Mouse (Mus musculus) urinary bladder, postnatal 10 days (tissue): ENCODE data around the gene Arhgap24.

Experiments
- DNase-seq: peaks from one replicate; pipeline ENCODE4 v3.0.0; 2022; ENCODE audit warnings: low spot score

Arhgap24 gene

DNA sequence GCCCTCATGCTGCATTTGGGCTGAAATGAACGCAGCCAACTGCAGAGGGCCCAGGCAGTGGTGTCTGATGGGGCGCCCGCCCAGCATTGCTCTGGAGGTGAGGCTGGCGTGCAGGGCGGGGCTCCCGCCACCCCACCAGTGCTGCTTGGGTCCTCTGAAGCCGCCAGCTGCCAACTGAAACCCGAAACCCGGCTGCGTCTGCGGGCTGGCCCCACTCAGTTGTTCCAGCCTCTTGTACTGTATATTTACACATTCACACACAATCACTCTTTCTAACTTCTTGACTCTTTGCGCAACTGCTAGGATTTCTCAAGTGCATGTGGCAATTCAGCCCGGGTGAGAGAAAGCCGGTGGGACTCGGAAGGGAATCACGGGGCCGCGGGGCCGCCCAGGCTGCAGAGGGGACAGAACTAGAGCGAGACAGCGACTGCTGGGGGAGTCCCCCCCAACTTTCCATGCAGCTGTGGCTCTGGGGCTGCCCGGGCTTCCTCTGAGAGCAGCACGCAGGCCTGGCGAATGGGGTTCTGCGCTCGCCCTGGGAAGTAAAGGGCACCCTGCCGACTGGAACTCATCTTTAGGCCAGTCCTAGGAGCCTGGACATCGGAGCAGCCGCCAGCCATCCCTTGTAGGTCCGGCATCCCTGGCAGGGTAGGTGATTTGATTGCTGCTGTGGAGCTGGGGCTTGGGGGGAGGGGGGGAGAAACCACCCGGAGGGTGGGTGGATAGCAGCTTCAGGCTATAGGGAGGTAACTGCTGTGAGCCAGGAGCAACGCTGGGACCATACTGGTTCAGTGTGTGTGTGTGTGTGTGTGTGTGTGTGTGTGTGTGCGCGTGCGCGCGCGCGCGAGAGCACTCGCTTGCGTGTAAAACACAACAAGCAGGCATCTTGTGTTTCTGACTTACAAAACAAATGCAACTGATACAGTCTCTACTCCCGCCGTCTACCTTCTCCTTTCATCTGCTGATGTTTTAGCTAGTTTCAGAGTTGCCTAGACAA is at the start of gene Arhgap24:
Arhgap24 (plus strand) TSS at position 177 of the 997 bp plus-strand sequence.
- DNase-seq = no peak

DNA sequence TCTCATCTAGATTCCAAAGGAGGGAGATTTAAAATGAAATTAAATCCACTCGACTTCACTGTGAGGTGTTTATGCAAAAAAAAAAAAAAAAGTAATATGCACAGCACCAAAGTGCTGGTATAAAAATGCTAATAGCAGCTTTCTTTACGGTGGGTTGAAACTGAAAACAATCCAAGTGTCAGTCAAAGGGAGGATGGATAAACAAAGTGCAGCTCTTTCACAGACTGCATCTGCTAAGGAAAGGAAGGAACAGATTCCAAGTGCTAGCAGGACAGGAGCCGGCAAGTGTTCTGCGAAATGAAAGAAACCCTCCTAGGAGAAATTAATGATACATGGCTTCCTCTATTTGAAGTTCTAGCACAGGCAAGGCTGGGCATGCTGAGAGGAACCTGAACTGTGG is 47.0 kb upstream of the Arhgap24 start:
- no peak for DNase-seq

DNA sequence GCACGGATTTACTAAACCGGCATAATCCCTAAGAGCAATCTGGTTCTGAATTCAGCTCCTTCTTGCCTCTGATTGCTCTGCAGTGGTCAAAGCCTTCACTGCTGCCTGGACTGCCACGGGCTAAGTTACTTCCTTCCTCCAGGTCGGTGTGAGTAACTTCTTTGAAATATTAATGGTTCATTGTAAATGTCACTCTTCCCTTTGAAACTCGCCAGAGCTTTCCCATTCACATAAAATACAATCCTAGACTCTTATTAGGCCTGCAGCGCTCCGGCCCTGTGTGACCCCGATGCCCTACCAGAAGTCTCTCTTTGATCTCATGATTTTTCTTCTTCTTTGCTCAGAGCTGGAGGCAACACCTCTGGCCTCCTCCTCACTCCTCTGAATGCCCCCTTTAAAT is 44.6 kb upstream of the Arhgap24 start:
- DNase-seq = no peak

GRCm38 (mm10) chr5:102439119-102439877 is 41.9 kb upstream of the Arhgap24 start:
- DNase-seq = no peak

- no peak for DNase-seq
Measured at GRCm38 (mm10) chr5:102447436-102447835, 33.8 kb upstream of the Arhgap24 start.

DNA sequence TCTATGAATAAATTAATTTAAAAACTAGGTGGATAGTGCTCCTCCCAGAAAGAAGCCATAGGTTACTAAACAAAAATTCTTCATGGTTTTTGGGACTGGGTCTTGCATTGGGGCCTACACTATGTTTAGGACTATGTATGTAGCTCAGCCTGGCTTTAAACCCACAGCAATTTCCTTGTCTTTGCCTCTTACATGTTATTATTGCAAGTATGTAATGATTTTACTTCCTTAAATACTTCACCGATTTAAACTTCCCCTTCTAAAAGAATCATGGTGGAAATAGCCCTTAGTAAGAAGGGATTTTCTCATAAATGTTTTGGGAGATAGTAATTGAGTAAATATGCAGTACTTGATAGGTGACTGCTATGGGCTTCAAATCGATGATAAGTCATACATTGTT is 30.3 kb upstream of the Arhgap24 start:
- no peak for DNase-seq

DNA sequence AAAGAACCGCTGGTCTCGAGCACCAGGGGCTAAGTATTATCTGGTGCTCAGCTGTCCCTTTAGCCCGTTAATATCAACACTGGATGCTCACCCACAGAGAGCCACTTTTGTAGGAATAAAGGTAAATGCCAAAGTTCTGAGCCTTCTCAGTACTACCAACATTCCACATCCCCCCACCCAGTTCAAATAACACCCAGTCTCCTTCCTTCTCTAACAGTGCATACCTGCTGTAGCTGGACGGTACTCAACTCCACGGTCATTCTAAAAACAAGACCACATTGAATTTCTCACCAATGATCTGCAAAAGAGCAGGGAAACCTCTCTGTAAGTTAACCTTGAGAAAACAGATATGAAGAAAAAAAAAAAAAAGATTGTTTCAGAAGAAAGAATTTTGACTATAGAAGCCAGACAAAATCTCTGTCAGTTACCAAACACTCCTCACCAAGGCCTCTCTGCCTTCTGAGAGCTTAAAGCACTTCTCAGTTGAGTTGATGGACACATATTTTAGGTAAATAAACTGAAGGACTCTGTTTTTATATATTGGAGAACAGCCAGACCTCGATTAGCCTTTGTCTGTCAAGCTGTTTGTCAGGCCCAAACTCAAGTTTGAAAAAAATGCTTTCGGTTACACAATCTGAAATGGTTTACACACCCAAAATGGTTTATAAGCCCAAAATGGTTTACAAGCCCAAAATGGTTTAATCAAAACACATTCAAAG is 29.0 kb upstream of the Arhgap24 start:
- DNase-seq = no peak

GRCm38 (mm10) chr5:102453324-102453723 is 27.9 kb upstream of the Arhgap24 start:
- no peak for DNase-seq

- DNase-seq = no peak
Measured at GRCm38 (mm10) chr5:102455247-102455646, 25.9 kb upstream of the Arhgap24 start.

DNA sequence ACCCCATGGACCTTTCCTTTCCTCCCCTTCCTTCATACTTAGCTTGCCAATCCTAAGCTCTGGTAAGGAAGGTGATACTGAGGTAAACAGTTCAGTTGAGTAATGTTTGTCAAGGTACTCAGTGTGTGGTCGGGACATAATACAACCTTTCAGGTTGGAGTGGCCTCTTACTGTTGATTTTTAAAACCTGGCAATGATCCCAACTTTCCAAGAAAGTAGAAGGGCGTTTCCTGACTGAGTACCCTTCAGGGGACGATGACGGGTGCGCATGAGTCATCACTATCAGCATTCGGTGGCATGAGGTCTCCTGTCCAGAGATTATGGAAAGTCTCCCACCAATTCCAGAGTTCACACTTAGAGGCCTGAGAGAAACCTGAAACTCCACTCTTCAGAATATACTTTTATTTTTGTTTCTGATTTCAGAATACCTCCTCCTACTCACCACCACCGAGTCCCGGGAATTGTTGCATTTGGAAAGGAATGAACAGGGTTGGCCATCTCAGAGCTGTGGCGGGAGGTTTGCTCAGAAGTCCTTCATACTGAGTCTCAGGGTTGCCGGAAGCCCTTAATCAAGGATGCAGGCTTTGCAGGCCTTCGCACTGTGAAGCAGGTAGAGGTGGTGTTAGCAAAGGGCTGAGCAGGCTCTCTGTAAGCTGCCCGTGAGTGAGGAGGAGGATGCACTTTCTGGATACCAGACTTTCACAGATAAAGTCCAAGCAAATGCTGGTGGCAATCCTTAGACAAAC is 20.6 kb upstream of the Arhgap24 start:
- no peak for DNase-seq

DNA sequence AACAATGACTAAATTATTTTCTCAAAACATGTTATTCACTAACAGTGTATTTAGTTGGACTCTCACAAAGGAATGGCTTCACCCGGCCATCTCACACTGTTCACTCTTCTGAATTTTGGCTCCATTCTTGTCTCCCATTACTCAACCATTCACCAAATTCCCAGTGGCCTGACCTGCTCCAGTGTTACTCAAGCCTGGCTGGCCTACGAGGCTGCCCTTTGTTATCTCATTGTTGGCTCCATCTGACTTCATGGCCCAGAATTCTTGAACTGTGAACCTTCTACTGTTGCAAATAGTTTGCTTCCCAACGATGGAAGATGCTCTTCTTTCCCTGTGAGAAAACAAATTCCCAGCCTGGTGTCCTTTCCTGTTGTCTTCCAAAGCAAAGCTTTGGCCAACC is 18.2 kb upstream of the Arhgap24 start:
- DNase-seq = no peak

DNA sequence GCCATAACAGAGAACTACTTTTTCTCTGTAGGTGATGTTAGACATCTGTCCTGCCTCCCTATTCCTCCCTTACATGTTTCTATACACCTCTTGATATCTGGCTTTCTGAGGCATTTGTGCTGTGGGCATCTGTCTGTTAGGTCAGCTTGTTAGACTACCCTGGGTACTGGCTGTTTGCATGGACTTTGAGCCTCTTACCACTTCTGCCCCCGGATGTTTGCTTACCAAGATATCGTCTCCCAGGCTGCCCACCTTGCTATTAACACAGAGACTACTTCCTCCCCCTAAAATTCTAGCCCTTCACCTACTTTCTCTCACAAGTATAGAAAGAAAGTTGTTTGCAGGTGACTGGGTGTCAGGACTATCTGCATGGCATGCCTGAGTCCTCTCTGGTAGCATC is 15.8 kb upstream of the Arhgap24 start:
- no peak for DNase-seq

DNA sequence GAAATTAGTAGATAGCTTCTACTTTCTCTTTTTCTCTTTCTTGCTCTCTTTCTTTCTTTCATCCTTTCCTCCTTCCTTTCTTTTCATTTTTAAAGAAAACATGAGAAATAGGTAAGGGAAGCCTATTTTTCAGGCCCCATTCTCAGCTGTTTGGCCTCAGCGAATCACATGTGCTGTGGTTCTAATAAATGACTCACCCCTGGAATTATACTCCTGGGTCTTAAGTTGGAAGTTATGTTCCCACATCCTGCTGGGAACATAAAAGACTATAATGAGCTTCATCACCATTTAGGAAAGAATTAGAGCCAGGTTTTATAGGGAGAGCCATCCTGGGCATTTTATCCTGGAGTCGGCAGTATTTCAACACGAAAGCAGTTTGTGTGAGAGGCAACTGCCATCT is 12.9 kb upstream of the Arhgap24 start:
- DNase-seq = no peak

- DNase-seq = no peak
Measured at GRCm38 (mm10) chr5:102470284-102470683, 10.9 kb upstream of the Arhgap24 start.

DNA sequence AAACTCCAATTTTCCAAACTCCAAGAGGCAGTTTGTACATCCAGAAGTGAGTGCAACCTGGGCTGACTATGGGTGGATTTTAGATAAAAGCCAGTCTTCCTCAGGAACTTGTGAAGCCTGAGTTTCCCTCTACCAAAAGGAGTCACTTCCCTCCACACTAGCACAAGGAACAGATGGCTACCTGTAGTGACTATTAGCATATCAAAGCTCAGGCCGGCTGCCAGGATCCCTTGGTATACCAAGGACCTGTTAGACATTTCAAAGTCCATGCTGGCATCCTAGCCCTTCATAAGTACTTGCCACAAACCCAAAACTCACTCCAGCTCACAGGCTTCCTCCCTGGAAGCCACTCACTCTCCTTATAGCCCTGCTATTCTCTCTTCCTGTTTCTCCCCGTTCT is 3.1 kb upstream of the Arhgap24 start:
- DNase-seq = no peak

- DNase-seq = no peak
Measured at GRCm38 (mm10) chr5:102483285-102483975, 2.2 kb downstream of the Arhgap24 start.

- no peak for DNase-seq
Measured at GRCm38 (mm10) chr5:102491554-102491953, 10.4 kb downstream of the Arhgap24 start.

DNA sequence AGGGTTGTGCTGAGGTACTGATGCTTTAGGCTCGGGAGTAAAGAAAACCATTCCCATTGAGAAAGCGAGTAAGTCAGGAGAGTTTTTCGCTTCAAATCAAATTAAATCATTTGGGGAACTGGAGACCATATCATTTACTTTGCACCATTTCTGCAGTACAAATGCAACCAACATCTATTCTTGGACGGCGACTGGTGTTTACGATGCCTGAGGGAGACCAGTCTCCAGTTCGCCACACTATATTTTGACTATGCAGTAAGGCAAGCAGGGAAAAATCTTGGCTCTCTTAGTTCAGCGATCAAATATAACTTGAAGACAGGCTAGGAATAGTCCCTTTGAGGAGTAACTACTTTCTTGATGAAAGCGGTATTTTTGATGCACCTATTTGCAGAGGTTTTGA is 11.0 kb downstream of the Arhgap24 start:
- no peak for DNase-seq

GRCm38 (mm10) chr5:102494827-102495226 is 13.6 kb downstream of the Arhgap24 start:
- DNase-seq = no peak

DNA sequence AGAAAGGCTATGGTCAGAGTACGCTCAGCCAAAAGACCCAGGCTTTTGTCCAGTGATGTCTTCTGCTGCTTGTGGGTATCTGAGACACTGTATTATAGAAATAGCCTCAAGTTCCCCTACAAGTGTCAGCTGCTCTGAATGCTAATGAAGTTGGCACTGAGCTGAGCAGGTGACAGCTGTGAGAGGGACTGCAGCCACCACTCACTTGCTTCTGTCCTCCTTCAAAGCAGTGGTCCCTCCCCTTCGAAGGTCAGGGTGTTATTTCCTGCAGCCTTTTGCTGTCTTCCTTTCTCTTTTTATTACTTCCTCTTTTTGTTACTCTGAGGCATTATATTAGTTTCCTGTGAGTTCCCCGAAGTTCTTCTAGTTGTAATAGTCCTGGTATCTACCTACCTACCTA is 16.0 kb downstream of the Arhgap24 start:
- no peak for DNase-seq

- DNase-seq = no peak
Measured at GRCm38 (mm10) chr5:102498747-102499146, 17.6 kb downstream of the Arhgap24 start.
